Mouse (Mus musculus) forebrain, embryonic 11.5 days (tissue): ENCODE results near the gene Lamb2. TPM values are rescaled to one million over a fixed set of nuclear protein-coding genes. Genes with fewer than 3 reads are reported as not detected.

ENCODE experiments used
- ATAC-seq: fragments of 200-750 bp; cut with Nextera tagmentation; replicated peaks from 2 replicates; pipeline ENCODE4 v1.8.0; 2017; ENCODE audit warnings: moderate TSS enrichment; ENCODE audit not compliant: low FRiP score
- DNase-seq: peaks from one replicate; pipeline ENCODE4 v3.0.0-alpha.2; 2017; ENCODE audit warnings: low spot score
- H3K27ac ChIP-seq: fragments of 300-500 bp; sonication (generic); 2 replicates; pipeline ENCODE4 v1.5.1; 2014; ENCODE audit warnings: low read depth, low read length
- H3K27me3 ChIP-seq: fragments of 300-500 bp; sonication (generic); 2 replicates; pipeline ENCODE4 v1.6.1; 2014; ENCODE audit warnings: mild to moderate bottlenecking, low read length, mixed read lengths; ENCODE audit not compliant: control insufficient read depth, insufficient read depth
- H3K36me3 ChIP-seq: fragments of 300-500 bp; sonication (generic); 2 replicates; pipeline ENCODE4 v1.6.1; 2014; ENCODE audit warnings: mild to moderate bottlenecking, low read length, moderate library complexity, mixed read lengths; ENCODE audit not compliant: control insufficient read depth, insufficient read depth
- H3K4me1 ChIP-seq: fragments of 300-500 bp; sonication (generic); replicated peaks from 2 replicates; pipeline ENCODE4 v1.6.1; 2014; ENCODE audit warnings: low read length, mixed read lengths; ENCODE audit not compliant: control insufficient read depth, insufficient read depth
- H3K4me2 ChIP-seq: fragments of 300-500 bp; sonication (generic); 2 replicates; pipeline ENCODE4 v1.6.1; 2014; ENCODE audit warnings: low read depth, mild to moderate bottlenecking, low read length, moderate library complexity, mixed read lengths; ENCODE audit not compliant: severe bottlenecking
- H3K4me3 ChIP-seq: fragments of 300-500 bp; sonication (generic); 2 replicates; pipeline ENCODE4 v1.5.1; 2014; ENCODE audit warnings: low read depth, low read length
- H3K9ac ChIP-seq: fragments of 300-500 bp; sonication (generic); 2 replicates; pipeline ENCODE4 v1.6.1; 2014; ENCODE audit warnings: low read length
- H3K9me3 ChIP-seq: fragments of 300-500 bp; sonication (generic); 2 replicates; pipeline ENCODE4 v1.6.1; 2016; ENCODE audit warnings: low read length, mixed read lengths; ENCODE audit not compliant: control insufficient read depth
- WGBS: fragments of 180-500 bp; shearing (Covaris S2); extraction: QIAGEN DNeasy Blood & Tissue Kit; methylation state at CpG from one replicate; pipeline ENCODE4 v1.1.7; 2014; 5-methylcytosine and 5-hydroxymethylcytosine counted together
- polyA plus RNA-seq: library from polyadenylated mRNA; unstranded; fragments of >200 nt; fragmentation: Nextera tagmentation; extraction: Ambion mirVana; gene quantifications from 2 replicates; pipeline ENCODE4 v1.2.1, GENCODE M21; 2014

Gene Lamb2
- polyA plus RNA-seq, 1 experiment from 2014 or later: 40.9 TPM

GRCm38 (mm10) chr9:108484021-108484420, 4.5 kb downstream of the Lamb2 start:
- DNase-seq (no peak), ATAC-seq (no peak)
- no peak overlapping the region for H3K9ac ChIP-seq
- H3K36me3 ChIP-seq: peaks cover 4% of the 10 kb centered on the region
- H3K4me3 ChIP-seq: no peak overlapping the region
- H3K27ac ChIP-seq: no peak overlapping the region
- no peak overlapping the region for H3K4me2 ChIP-seq
- H3K4me1 ChIP-seq: peaks cover 8% of the 10 kb centered on the region; the same call in 1 of the 2 replicates
- 95% methylated on average over 15 of the region's 15 CpGs for WGBS
- H3K27me3 ChIP-seq: no peaks in the 10 kb centered on the region
- H3K9me3 ChIP-seq: no peaks in the 10 kb centered on the region

- Histone ChIP-seq H3K4me2 (no peak overlapping the region), H3K9me3 (no peaks in the 10 kb centered on the region), H3K9ac (no peak overlapping the region), H3K4me3 (no peak overlapping the region), H3K27ac (no peak overlapping the region), H3K36me3 (peaks cover 4% of the 10 kb centered on the region), H3K4me1 (peaks cover 7% of the 10 kb centered on the region), H3K27me3 (no peaks in the 10 kb centered on the region)
- DNase-seq: no peak
- 92% methylated on average over 19 of the region's 19 CpGs for WGBS
- no peak for ATAC-seq
Observed at GRCm38 (mm10) chr9:108485301-108485875, 5.9 kb downstream of the Lamb2 start.

- DNase-seq: no peak
- Histone ChIP-seq H3K27me3 (no peaks in the 10 kb centered on the region), H3K4me1 (peaks cover 12% of the 10 kb centered on the region), H3K27ac (no peak overlapping the region), H3K36me3 (peaks cover 4% of the 10 kb centered on the region), H3K9ac (no peak overlapping the region), H3K4me2 (no peak overlapping the region), H3K9me3 (no peaks in the 10 kb centered on the region), H3K4me3 (no peak overlapping the region)
- ATAC-seq: no peak
- WGBS: 95% methylated on average over 8 of the region's 8 CpGs
Observed at GRCm38 (mm10) chr9:108486973-108487530, 7.5 kb downstream of the Lamb2 start.

- Histone ChIP-seq H3K9me3 (no peaks in the 10 kb centered on the region), H3K36me3 (peaks cover 11% of the 10 kb centered on the region), H3K9ac (no peak overlapping the region), H3K4me3 (no peak overlapping the region), H3K4me2 (no peak overlapping the region), H3K27me3 (no peaks in the 10 kb centered on the region), H3K27ac (no peak overlapping the region), H3K4me1 (peaks cover 14% of the 10 kb centered on the region)
- no peak for DNase-seq
- WGBS: 96% methylated on average over 17 of the region's 17 CpGs
- ATAC-seq: no peak
Observed at GRCm38 (mm10) chr9:108488403-108488802, 8.9 kb downstream of the Lamb2 start.

- Histone ChIP-seq H3K27me3 (no peaks in the 10 kb centered on the region), H3K36me3 (peaks cover 15% of the 10 kb centered on the region), H3K4me1 (peaks cover 14% of the 10 kb centered on the region), H3K27ac (no peak overlapping the region), H3K4me3 (no peak overlapping the region), H3K9me3 (no peaks in the 10 kb centered on the region), H3K9ac (no peak overlapping the region; the same call in 1 of the 2 replicates), H3K4me2 (no peak overlapping the region)
- ATAC-seq (no peak), DNase-seq (no peak)
- 96% methylated on average over 20 of the region's 20 CpGs for WGBS
Observed at GRCm38 (mm10) chr9:108489215-108489614, 9.7 kb downstream of the Lamb2 start.

GRCm38 (mm10) chr9:108489702-108490558, 10.4 kb downstream of the Lamb2 start:
- Histone ChIP-seq H3K9ac (peak overlapping the region; percentile 91), H3K4me2 (peak overlapping the region; percentile 85), H3K36me3 (peaks cover 17% of the 10 kb centered on the region), H3K27me3 (no peaks in the 10 kb centered on the region), H3K27ac (peak overlapping the region; percentile 91), H3K4me3 (peak overlapping the region; percentile 96), H3K9me3 (no peaks in the 10 kb centered on the region), H3K4me1 (peaks cover 14% of the 10 kb centered on the region)
- DNase-seq (no peak), ATAC-seq (peak; percentile 28)
- WGBS: 71% methylated on average over 26 of the region's 26 CpGs

GRCm38 (mm10) chr9:108490559-108491285, 11.2 kb downstream of the Lamb2 start, which contains the start of gene Usp19:
Gene Usp19, plus strand, starts transcription at chr9:108490602.
- WGBS: under 1% methylated on average over 69 of the region's 69 CpGs
- peaks cover 21% of the 10 kb centered on the region for H3K36me3 ChIP-seq

GRCm38 (mm10) chr9:108491286-108491580, 11.7 kb downstream of the Lamb2 start:
- Histone ChIP-seq H3K9me3 (no peaks in the 10 kb centered on the region), H3K27me3 (no peaks in the 10 kb centered on the region), H3K36me3 (peaks cover 21% of the 10 kb centered on the region), H3K4me1 (peaks cover 14% of the 10 kb centered on the region), H3K4me2 (peak overlapping the region; percentile 85), H3K4me3 (peak overlapping the region; percentile 96), H3K9ac (peak overlapping the region; percentile 91), H3K27ac (peak overlapping the region; percentile 91)
- ATAC-seq (no peak), DNase-seq (no peak)
- WGBS: 17% methylated on average over 12 of the region's 12 CpGs

More at GRCm38 (mm10) chr9:108490559-108491285, 11.2 kb downstream of the Lamb2 start, which contains the start of gene Usp19:
- H3K4me3 ChIP-seq: peak within 1 kb of the TSS; percentile 96
- H3K4me1 ChIP-seq: peaks cover 14% of the 10 kb centered on the region
- H3K9me3 ChIP-seq: no peaks in the 10 kb centered on the region
- ATAC-seq (peak; percentile 93), DNase-seq (peak; percentile 96)
- H3K27ac ChIP-seq: peak within 1 kb of the TSS; percentile 91
- no peaks in the 10 kb centered on the region for H3K27me3 ChIP-seq
- peak within 1 kb of the TSS; percentile 85 for H3K4me2 ChIP-seq
- peak within 1 kb of the TSS; percentile 91 for H3K9ac ChIP-seq
